Mouse (Mus musculus): Measurements from ENCODE around the gene Ifi27l2b. TPM values are rescaled to one million over a fixed set of nuclear protein-coding genes. Genes with fewer than 3 reads are reported as not detected.
A peak's percentile ranks its signal among the peaks of the same experiment; 100 is the strongest.
"Not testable (repeated sequence)": the region's sequence is repeated elsewhere in the genome, so short reads cannot be mapped to it uniquely, and the experiment has no call there.

Gene Ifi27l2b
- polyA plus RNA-seq, 1 experiment from 2014 or later = not detected

GRCm38 (mm10) chr12:103444261-103444660, 12.8 kb downstream of the Ifi27l2b start:
- WGBS = 37% methylated on average over 5 of the region's 7 CpGs
- not testable (repeated sequence) for H3K27me3 ChIP-seq (ENCODE audit: insufficient read depth, low read length); ATAC-seq (ENCODE audit: low FRiP score, low TSS enrichment); H3K9ac ChIP-seq (replicated peaks; ENCODE audit: low read length); H3K4me3 ChIP-seq (ENCODE audit: low read length); H3K4me1 ChIP-seq (ENCODE audit: insufficient read depth, low read length); H3K27ac ChIP-seq (ENCODE audit: low read length); H3K36me3 ChIP-seq (ENCODE audit: insufficient read depth, low read length); H3K4me2 ChIP-seq (replicated peaks; ENCODE audit: low read depth, low read length); H3K9me3 ChIP-seq (ENCODE audit: low read length)

- no peaks in the 10 kb centered on the region for H3K27me3 ChIP-seq (ENCODE audit: insufficient read depth, low read length)
- whole genome bisulfite sequencing = 59% methylated on average over 3 of the region's 3 CpGs
- H3K36me3 ChIP-seq (ENCODE audit: insufficient read depth, low read length) = no peaks in the 10 kb centered on the region
- H3K9ac ChIP-seq (replicated peaks; ENCODE audit: low read length) = no peak within 1 kb of the TSS
- H3K4me2 ChIP-seq (replicated peaks; ENCODE audit: low read depth, low read length) = no peak within 1 kb of the TSS
- no peaks in the 10 kb centered on the region for H3K9me3 ChIP-seq (ENCODE audit: low read length)
- ATAC-seq (ENCODE audit: low FRiP score, low TSS enrichment) = no peak
- no peaks in the 10 kb centered on the region for H3K4me1 ChIP-seq (ENCODE audit: insufficient read depth, low read length)
- H3K4me3 ChIP-seq (ENCODE audit: low read length) = no peak within 1 kb of the TSS
- no peak within 1 kb of the TSS for H3K27ac ChIP-seq (ENCODE audit: low read length)
These were observed 13.5 kb downstream of the Ifi27l2b start, which contains the start of gene Ifi27l2a for GRCm38 (mm10) chr12:103443524-103443923. Gene Ifi27l2a, minus strand, starts transcription at chr12:103443680.

GRCm38 (mm10) chr12:103437601-103438000, 19.4 kb downstream of the Ifi27l2b start:
- H3K36me3 ChIP-seq (ENCODE audit: insufficient read depth, low read length) = no peaks in the 10 kb centered on the region
- no peak overlapping the region for H3K27ac ChIP-seq (ENCODE audit: low read length)
- WGBS = 89% methylated on average over 1 of the region's 1 CpGs
- no peaks in the 10 kb centered on the region for H3K4me1 ChIP-seq (ENCODE audit: insufficient read depth, low read length)
- ATAC-seq (ENCODE audit: low FRiP score, low TSS enrichment) = no peak
- H3K27me3 ChIP-seq (ENCODE audit: insufficient read depth, low read length) = no peaks in the 10 kb centered on the region
- no peak overlapping the region for H3K4me3 ChIP-seq (ENCODE audit: low read length)
- no peak overlapping the region for H3K9ac ChIP-seq (replicated peaks; ENCODE audit: low read length)
- no peaks in the 10 kb centered on the region for H3K9me3 ChIP-seq (ENCODE audit: low read length)
- H3K4me2 ChIP-seq (replicated peaks; ENCODE audit: low read depth, low read length) = no peak overlapping the region

GRCm38 (mm10) chr12:103434861-103435260, 22.2 kb downstream of the Ifi27l2b start:
- no peaks in the 10 kb centered on the region for H3K27me3 ChIP-seq (ENCODE audit: insufficient read depth, low read length)
- no peaks in the 10 kb centered on the region for H3K36me3 ChIP-seq (ENCODE audit: insufficient read depth, low read length)
- H3K4me1 ChIP-seq (ENCODE audit: insufficient read depth, low read length) = no peaks in the 10 kb centered on the region
- H3K9ac ChIP-seq (replicated peaks; ENCODE audit: low read length) = no peak overlapping the region
- H3K4me2 ChIP-seq (replicated peaks; ENCODE audit: low read depth, low read length) = peak overlapping the region; percentile 40
- H3K9me3 ChIP-seq (ENCODE audit: low read length) = no peaks in the 10 kb centered on the region
- ATAC-seq (ENCODE audit: low FRiP score, low TSS enrichment) = no peak
- H3K27ac ChIP-seq (ENCODE audit: low read length) = no peak overlapping the region
- H3K4me3 ChIP-seq (ENCODE audit: low read length) = peak overlapping the region; percentile 31

GRCm38 (mm10) chr12:103433986-103434731, 22.9 kb downstream of the Ifi27l2b start, which contains the start of gene Ifi27:
Gene Ifi27, plus strand, starts transcription at chr12:103434211.
- WGBS = 44% methylated on average over 8 of the region's 8 CpGs
- Histone ChIP-seq H3K36me3 (ENCODE audit: insufficient read depth, low read length) (no peaks in the 10 kb centered on the region), H3K27me3 (ENCODE audit: insufficient read depth, low read length) (no peaks in the 10 kb centered on the region), H3K9ac (replicated peaks; ENCODE audit: low read length) (0 out of 2 replicates have a peak within 1 kb of the TSS, but pooled peaks have one; percentile 19), H3K4me2 (replicated peaks; ENCODE audit: low read depth, low read length) (peak within 1 kb of the TSS; percentile 40), H3K27ac (ENCODE audit: low read length) (peak within 1 kb of the TSS; percentile 62; the same call in 1 of the 2 replicates), H3K9me3 (ENCODE audit: low read length) (no peaks in the 10 kb centered on the region), H3K4me1 (ENCODE audit: insufficient read depth, low read length) (no peaks in the 10 kb centered on the region), H3K4me3 (ENCODE audit: low read length) (peak within 1 kb of the TSS; percentile 31)
- peak; percentile 96 for ATAC-seq (ENCODE audit: low FRiP score, low TSS enrichment)

- H3K4me1 ChIP-seq (ENCODE audit: insufficient read depth, low read length) = no peaks in the 10 kb centered on the region
- H3K27me3 ChIP-seq (ENCODE audit: insufficient read depth, low read length) = no peaks in the 10 kb centered on the region
- 80% methylated on average over 2 of the region's 2 CpGs for WGBS
- H3K36me3 ChIP-seq (ENCODE audit: insufficient read depth, low read length) = no peaks in the 10 kb centered on the region
- H3K9me3 ChIP-seq (ENCODE audit: low read length) = no peaks in the 10 kb centered on the region
- no peak for ATAC-seq (ENCODE audit: low FRiP score, low TSS enrichment)
- no peak overlapping the region for H3K9ac ChIP-seq (replicated peaks; ENCODE audit: low read length)
- no peak overlapping the region for H3K4me2 ChIP-seq (replicated peaks; ENCODE audit: low read depth, low read length)
- no peak overlapping the region for H3K27ac ChIP-seq (ENCODE audit: low read length)
- H3K4me3 ChIP-seq (ENCODE audit: low read length) = no peak overlapping the region
These were observed 23.6 kb downstream of the Ifi27l2b start for GRCm38 (mm10) chr12:103433430-103433829.

- WGBS = 89% methylated on average over 7 of the region's 7 CpGs
- no peak for ATAC-seq (ENCODE audit: low FRiP score, low TSS enrichment)
These were observed 30.3 kb downstream of the Ifi27l2b start for GRCm38 (mm10) chr12:103426710-103427109.

GRCm38 (mm10) chr12:103425729-103426470, 31.1 kb downstream of the Ifi27l2b start, which contains the start of gene Ddx24:
Gene Ddx24, minus strand, starts transcription at chr12:103425830.
- under 1% methylated on average over 33 of the region's 33 CpGs for WGBS
- Histone ChIP-seq H3K4me2 (replicated peaks; ENCODE audit: low read depth, low read length) (peak within 1 kb of the TSS; percentile 90), H3K4me1 (ENCODE audit: insufficient read depth, low read length) (peaks cover 32% of the 10 kb centered on the region), H3K4me3 (ENCODE audit: low read length) (peak within 1 kb of the TSS; percentile 96), H3K9me3 (ENCODE audit: low read length) (no peaks in the 10 kb centered on the region), H3K36me3 (ENCODE audit: insufficient read depth, low read length) (peaks cover 10% of the 10 kb centered on the region; the same call in 1 of the 2 replicates), H3K27ac (ENCODE audit: low read length) (peak within 1 kb of the TSS; percentile 23; the same call in 1 of the 2 replicates), H3K27me3 (ENCODE audit: insufficient read depth, low read length) (no peaks in the 10 kb centered on the region), H3K9ac (replicated peaks; ENCODE audit: low read length) (peak within 1 kb of the TSS; percentile 85)
- ATAC-seq (ENCODE audit: low FRiP score, low TSS enrichment) = peak; percentile 100

More at GRCm38 (mm10) chr12:103426710-103427109, 30.3 kb downstream of the Ifi27l2b start:
- Histone ChIP-seq H3K27ac (ENCODE audit: low read length) (no peak overlapping the region), H3K9me3 (ENCODE audit: low read length) (no peaks in the 10 kb centered on the region), H3K4me3 (ENCODE audit: low read length) (no peak overlapping the region), H3K36me3 (ENCODE audit: insufficient read depth, low read length) (peaks cover 10% of the 10 kb centered on the region; the same call in 1 of the 2 replicates), H3K9ac (replicated peaks; ENCODE audit: low read length) (no peak overlapping the region), H3K4me1 (ENCODE audit: insufficient read depth, low read length) (peaks cover 27% of the 10 kb centered on the region), H3K4me2 (replicated peaks; ENCODE audit: low read depth, low read length) (no peak overlapping the region), H3K27me3 (ENCODE audit: insufficient read depth, low read length) (no peaks in the 10 kb centered on the region)

- Histone ChIP-seq H3K9ac (replicated peaks; ENCODE audit: low read length) (peak overlapping the region; percentile 85), H3K4me3 (ENCODE audit: low read length) (peak overlapping the region; percentile 96), H3K36me3 (ENCODE audit: insufficient read depth, low read length) (peaks cover 10% of the 10 kb centered on the region; the same call in 1 of the 2 replicates), H3K4me2 (replicated peaks; ENCODE audit: low read depth, low read length) (peak overlapping the region; percentile 90), H3K9me3 (ENCODE audit: low read length) (no peaks in the 10 kb centered on the region), H3K4me1 (ENCODE audit: insufficient read depth, low read length) (peaks cover 32% of the 10 kb centered on the region), H3K27me3 (ENCODE audit: insufficient read depth, low read length) (no peaks in the 10 kb centered on the region), H3K27ac (ENCODE audit: low read length) (no peak overlapping the region)
- 10% methylated on average over 33 of the region's 33 CpGs for WGBS
- ATAC-seq (ENCODE audit: low FRiP score, low TSS enrichment) = no peak
These were observed 31.9 kb downstream of the Ifi27l2b start for GRCm38 (mm10) chr12:103425016-103425728.

Data from kidney, embryonic 16.5 days (tissue).